Mouse (Mus musculus) thymus, postnatal 4 days (tissue): Measurements from ENCODE around the gene Paqr3.

Experiments
- DNase-seq: peaks from one replicate; pipeline ENCODE4 v3.0.0; 2021

Gene Paqr3

DNA sequence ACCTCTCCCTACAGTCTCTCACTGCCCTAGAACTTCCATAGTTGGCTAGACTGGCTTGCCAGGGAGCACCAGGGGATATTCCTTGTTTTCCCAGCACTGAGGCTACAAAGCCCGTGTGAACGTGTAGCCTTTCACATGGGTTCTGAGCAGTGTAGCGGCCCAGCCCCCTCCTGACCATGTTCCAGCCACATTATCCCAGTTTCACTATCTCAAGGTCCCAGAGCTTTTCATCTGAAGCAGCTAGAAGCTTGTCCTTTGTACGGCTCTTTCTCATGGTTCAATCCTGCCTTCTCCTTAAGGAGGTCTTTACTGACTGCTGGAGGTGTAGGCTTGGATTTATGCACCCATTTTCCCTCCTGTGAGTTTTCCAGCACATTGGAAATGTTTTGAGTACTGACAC lies 26.9 kb downstream of the Paqr3 start:
- no peak for DNase-seq

DNA sequence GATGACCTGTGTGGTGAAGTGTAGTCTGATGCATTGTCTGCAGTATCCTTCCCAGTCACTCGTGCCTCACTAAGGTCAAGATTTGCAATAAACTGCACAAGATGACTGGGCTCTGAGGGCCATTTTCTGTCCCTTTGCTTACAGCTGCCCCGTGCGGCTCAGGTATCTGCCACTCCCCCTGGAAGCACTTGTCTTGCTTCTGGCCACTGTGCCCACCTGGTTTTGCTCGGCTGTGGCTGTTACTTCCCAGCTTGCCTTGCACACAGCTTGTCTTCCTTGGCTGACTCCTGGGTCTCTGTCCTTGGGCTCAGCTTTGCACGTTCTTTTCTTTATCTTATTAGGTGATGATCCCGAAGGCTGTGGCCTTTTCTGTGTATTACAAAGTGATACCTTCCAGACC lies 27.7 kb downstream of the Paqr3 start:
- DNase-seq = no peak

- DNase-seq = no peak
Measured at GRCm38 (mm10) chr5:97081481-97081880, 29.9 kb downstream of the Paqr3 start.

DNA sequence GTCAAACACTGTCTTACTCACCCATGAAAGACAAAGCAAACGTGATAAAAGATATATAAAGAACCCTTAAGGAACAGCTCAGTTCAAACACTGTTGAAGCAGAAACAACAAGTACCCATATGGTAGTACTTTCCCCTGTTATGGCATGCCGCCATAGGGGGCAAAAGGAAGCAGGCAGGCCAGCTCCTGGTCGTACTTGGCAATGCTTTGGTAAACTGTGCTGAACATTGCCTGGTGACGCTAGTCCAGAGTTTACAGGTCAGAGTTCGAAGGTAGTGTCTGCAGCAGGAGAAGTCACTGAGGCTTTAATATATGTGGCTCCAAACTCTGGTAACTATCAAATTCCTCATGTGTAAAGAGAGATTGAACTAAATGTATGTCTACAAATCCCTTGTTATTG lies 32.8 kb downstream of the Paqr3 start:
- DNase-seq = no peak

- no peak for DNase-seq
Measured at GRCm38 (mm10) chr5:97077676-97078075, 33.7 kb downstream of the Paqr3 start.

- DNase-seq = no peak
Measured at GRCm38 (mm10) chr5:97076167-97076566, 35.2 kb downstream of the Paqr3 start.

DNA sequence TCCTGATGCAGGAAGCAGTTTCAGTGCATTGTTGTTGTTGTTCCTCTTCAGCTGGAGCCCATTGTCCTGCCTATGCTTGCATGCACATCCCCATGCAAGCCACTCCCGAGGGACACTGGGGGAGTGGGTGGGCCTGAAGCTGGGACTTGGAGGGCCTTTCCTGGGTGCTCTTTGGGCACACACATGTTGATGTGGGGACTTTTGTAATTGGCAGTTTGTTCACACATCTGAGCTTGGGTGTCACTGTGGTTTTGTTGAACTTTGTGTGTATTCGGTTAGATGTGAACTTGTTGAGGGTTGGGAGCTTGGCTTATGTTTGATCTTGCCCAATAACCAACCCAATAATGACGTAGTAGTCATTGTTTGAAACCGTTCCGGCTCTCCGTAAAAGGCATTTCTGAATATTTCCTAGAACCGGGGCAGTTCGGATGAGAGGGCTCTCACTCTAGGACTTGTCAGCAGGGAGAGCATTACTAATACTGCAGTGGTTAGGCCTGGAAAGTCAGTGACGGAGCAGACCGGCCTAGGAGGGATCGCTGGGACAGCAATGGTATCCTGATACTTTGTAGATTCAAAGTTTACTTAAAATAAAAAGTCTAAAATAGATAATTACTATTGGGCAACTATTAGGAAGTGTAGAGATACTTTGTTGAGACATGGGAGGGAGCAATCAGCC lies 35.8 kb downstream of the Paqr3 start:
- no peak for DNase-seq

DNA sequence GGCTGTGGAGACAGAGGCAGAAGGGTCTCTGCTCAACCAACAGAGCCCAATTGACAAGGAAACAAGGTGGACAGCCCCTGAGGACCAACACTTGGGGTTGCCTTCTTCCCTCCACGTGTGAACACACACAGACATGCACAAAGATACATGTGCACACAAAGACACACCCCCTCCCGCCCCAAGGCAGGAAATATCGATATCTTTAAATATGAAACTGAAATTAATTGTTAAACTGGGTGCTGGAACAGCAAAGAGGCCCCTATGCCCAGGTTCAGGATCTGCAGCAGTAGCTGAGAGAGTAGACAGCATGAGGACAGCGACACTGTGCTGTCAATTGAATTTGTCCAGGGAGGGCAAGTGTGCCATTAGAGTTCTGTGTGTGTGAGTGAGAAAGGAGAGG lies 45.6 kb downstream of the Paqr3 start:
- DNase-seq = no peak

- DNase-seq = no peak
Measured at GRCm38 (mm10) chr5:97062041-97062440, 49.4 kb downstream of the Paqr3 start.

DNA sequence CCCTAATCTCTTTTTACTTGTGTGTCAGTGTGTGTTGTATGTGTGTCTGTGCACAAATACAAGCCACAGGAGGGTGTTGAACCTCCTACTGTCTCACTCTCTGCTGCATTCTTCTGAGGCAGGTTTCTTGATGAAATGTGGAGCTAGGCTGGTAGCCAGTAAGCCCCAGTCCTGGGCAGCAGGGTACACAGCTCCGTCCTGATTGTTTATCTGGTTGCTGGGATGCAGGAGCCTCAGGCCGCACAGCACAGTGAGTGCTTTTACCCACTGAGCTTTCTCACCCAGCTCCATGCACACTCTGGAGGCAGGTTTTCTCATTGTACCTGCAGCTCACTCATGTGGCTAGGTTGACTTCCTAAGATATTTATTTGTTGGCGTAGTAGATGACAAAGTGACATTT lies 50.5 kb downstream of the Paqr3 start:
- DNase-seq = no peak

DNA sequence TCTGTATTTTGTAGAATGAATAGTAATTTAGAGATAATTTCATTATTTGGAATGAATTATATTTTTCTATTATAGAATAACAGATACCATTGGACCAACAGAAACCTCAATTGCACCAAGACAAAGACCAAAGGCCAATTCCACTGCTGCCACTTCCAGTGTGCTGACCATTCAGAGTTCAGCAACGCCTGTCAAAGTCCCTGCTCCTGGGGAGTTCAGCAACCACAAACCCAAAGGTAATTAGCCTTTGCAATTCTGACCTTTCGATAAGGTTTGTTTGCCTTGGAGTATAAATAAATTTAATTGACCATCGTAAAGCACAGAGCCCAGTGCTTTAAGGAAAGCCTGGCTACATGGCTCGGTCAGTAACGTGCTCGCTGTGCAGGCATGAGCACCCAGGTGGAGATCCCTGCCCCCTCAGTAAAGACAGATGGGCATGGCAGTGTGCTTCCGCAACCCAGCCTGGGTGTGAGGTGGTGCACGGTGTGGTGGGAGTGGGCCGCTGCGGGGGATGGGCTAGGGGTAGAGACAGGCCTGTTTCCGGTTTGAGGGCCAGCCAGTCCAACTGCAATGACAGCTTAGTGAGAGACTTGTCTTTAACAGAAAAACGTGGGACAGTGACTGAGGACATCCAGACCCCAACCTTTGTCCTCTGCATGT lies 54.5 kb downstream of the Paqr3 start:
- no peak for DNase-seq

DNA sequence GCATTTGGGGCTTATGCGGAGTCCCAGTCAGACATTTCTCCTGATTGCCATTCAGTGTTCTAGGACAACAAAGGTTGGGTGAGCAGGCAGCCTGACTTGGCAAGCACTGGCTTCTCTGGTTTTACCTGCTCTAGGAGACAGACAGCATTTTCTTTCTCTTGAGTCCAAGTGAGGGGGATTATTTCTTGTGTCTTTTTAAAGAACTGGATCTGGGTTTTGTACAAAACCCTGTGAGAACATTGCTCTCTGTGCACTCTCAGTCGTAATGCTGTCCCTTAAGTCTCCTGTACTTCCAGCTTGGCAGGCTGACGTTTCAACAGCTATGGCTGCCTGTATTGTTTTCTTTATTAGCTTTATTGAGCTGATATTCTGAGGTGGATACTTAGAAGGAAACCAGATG lies 55.0 kb downstream of the Paqr3 start:
- DNase-seq = no peak

DNA sequence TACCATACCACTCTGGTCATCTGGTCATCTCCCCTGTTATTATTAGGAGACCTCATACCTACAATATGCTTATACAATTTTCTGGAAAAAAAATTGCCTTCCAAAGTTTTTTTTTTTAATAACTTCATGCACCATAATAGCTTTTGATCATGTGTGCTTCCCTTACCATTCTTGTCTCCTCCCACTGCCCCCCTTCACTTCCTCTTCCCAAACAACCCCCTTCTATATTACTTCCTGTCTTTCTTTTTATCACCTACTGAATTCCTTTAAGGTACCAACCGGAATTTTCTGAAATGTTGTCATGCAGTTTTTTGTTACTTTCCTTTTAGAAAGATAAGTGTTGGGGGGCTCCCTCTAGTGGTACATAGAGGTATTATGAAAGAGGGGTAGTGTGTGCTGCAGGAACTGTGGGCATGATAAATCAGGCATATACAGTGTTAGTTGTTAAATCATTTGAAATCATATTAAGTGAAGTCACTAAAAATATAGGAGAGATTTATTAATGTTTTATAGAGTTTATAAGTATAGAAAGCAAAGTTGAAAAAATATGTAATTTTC lies 55.8 kb downstream of the Paqr3 start:
- peak; percentile 45 for DNase-seq

DNA sequence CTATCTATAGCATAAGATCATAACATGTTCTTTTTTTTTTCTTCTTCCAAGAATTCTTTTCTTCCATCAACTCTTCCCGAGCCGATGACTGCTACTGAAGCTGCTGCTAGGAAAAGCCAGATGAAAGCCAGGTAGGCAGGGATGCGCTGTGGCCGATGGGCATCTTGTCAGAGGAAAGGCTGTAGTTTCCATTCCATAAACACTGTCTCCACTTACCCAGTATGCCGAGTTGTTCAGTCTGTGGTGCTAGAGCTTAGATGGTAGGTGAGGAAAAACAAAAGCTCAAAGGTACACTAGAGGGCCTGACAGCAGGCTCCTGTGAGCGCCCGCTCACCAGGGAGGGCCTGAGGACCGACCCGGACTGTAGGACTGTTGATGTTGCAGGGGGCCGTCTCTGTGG lies 56.6 kb downstream of the Paqr3 start:
- DNase-seq = no peak

GRCm38 (mm10) chr5:97054166-97054565 lies 57.2 kb downstream of the Paqr3 start:
- DNase-seq = no peak

- no peak for DNase-seq
Measured at GRCm38 (mm10) chr5:97048905-97049304, 62.5 kb downstream of the Paqr3 start.

DNA sequence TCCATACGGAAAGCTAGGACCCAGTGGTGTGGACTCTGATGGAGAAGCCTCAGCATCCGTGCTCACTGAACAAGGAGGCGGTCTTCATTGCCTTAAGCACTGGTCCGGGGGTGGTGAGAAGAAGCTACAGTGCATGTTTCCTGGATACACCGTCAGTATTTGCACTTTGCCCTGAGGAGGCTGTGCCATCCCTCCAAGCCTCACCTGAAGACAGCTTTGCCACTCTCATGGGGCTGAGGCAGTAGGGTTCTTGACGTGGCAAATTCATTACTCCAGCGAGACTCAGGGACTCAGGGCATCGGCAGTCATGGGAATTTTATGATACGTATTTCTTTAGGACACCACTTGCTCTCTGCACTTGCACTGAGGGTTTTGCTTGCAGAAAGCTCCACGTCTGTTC lies 64.7 kb downstream of the Paqr3 start:
- DNase-seq = no peak

DNA sequence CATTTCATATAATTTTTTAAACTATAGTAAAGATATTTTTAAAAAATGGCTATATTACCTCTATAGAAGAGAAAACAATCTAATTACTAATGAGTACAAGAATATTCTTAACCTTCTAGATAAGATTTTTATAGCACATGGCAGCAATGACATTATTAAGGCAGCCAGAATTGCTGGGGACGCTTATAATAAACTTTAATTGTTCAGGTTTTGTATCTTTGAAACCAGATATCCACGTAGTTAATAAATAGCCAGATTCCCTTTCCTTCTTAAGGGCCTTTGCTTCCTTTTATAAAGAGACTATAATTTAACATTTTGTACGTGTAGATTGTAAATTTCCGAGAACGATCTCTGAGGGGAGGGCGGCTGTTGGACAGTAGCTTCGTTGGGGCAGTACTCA lies 66.1 kb downstream of the Paqr3 start:
- no peak for DNase-seq
